Mouse (Mus musculus) urinary bladder, postnatal 36 days (tissue): ENCODE results near the gene Flna.
"Not testable (repeated sequence)": the region's sequence is repeated elsewhere in the genome, so short reads cannot be mapped to it uniquely, and the experiment has no call there.

Experiments used
- DNase-seq, 2 experiments: peaks; one replicate each; pipeline ENCODE4 v3.0.0; 2022; ENCODE audit warnings: low spot score in 2 of 2, mixed read lengths in 1 of 2

The Flna gene

GRCm38 (mm10) chrX:74246213-74246681, 3.4 kb downstream of the Flna start:
- peak; percentile 65 to 87 for DNase-seq

GRCm38 (mm10) chrX:74245687-74246086, 3.9 kb downstream of the Flna start:
- peak; percentile 64 to 79 for DNase-seq

- no peak for DNase-seq
Measured at GRCm38 (mm10) chrX:74245107-74245506, 4.5 kb downstream of the Flna start.

GRCm38 (mm10) chrX:74244614-74245083, 5.0 kb downstream of the Flna start:
- peak; percentile 31 to 54 for DNase-seq

GRCm38 (mm10) chrX:74243807-74244206, 5.8 kb downstream of the Flna start:
- DNase-seq, result no peak

GRCm38 (mm10) chrX:74243396-74243795, 6.2 kb downstream of the Flna start:
- DNase-seq, result no peak

GRCm38 (mm10) chrX:74240332-74240731, 9.3 kb downstream of the Flna start:
- no peak for DNase-seq

- no peak for DNase-seq
Measured at GRCm38 (mm10) chrX:74233196-74233595, 16.4 kb downstream of the Flna start.

- DNase-seq, result no peak
Measured at GRCm38 (mm10) chrX:74230038-74230437, 19.6 kb downstream of the Flna start.

- not testable (repeated sequence) for DNase-seq
Measured at GRCm38 (mm10) chrX:74220099-74220498, 29.5 kb downstream of the Flna start.

GRCm38 (mm10) chrX:74219449-74219848, 30.2 kb downstream of the Flna start:
- DNase-seq, result no peak

- no peak for DNase-seq
Measured at GRCm38 (mm10) chrX:74218496-74218895, 31.1 kb downstream of the Flna start.

- DNase-seq, result no peak
Measured at GRCm38 (mm10) chrX:74203556-74203955, 46.1 kb downstream of the Flna start.

- no peak for DNase-seq
Measured at GRCm38 (mm10) chrX:74176959-74177358, 72.7 kb downstream of the Flna start, which contains the start of gene Tktl1. Gene Tktl1, plus strand, starts transcription at chrX:74177259.
